Mouse (Mus musculus) activated CD4-positive, CD25-positive, alpha-beta regulatory T cell (primary cell): Measurements from ENCODE around the gene Oosp3. TPM values are rescaled to one million over a fixed set of nuclear protein-coding genes. Genes with fewer than 3 reads are reported as not detected.

Source experiments
- polyA plus RNA-seq, 2 experiments: library from polyadenylated mRNA; unstranded; fragments of 100-300 nt; shearing (Covaris generic); gene quantifications; one replicate each; pipeline ENCODE4 v1.2.1; 2017

Oosp3 gene
- polyA plus RNA-seq = under 1 TPM in 1 of 2 experiments, not detected in 1; 0.44 TPM

GRCm38 (mm10) chr19:11696755-11697154, at the start of gene Oosp3:
Gene Oosp3 (plus strand): TSS chr19:11697055.

DNA sequence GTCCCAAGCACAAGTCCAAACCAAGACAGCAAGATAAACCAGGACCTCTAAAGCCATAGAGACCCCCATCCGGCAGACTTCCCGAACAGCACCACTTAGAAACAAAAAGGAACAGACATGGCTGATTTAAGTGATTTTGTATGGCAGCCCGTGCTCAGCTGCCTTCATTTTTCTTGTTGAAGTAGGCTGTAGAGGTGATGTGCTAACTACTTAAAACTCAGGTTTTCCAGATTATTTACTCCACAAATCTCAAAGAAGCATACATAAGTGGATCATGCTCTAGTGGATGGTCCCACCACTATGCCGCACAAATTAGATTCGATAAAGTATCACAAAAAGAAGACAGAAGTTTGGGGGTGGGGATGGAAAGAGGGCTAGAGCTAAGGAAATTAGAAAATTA, 36.4 kb upstream of the Oosp3 start, which contains the start of gene Oosp2:
Gene Oosp2, minus strand, starts transcription at position 101 of the 400 bp plus-strand sequence.

DNA sequence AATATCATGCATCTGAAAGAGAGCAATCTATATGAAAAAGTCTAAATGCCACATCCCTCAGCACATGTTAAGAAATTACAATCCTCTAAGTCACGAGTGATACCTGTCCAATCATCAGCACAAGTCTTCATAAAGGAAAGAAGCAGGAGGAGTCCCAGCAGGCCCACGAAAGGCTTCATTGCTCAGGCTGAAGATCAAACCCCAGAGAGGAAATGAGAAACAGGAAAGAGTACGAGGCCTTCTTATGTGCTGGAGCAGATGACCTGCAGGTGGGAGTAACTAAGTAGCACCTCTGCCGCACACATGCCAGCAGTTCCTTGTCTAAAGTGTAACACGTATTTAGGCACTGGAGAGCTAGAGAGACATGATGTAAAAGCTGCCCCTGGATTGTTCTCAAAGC, 6.0 kb upstream of the Oosp3 start, which contains the start of gene Oosp1:
Gene Oosp1, minus strand, starts transcription at position 312 of the 400 bp plus-strand sequence.

DNA sequence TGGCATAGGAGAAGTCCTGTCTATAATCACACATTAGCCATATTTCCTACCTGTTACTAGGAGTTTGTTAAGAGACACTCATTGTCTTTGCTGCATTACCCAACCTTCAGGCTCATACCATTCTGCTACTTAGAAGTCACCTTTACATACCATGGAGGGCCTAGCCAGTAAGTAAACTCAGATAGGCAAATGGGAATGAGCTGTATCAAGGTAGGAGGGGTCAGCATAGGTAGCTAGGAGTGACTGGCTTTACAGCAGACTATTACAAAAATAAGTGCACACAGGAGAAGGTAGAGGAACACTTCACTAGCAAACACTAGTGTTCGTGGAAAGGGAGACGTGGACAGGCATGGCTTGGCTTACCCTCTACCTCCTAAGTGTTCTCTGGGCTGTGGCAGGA, 50.4 kb downstream of the Oosp3 start, which contains the start of gene Gif:
Gene Gif, plus strand, starts transcription at position 257 of the 400 bp plus-strand sequence.

Other genes with a start within 250 kb of the Oosp3 start
- 1 to 10 TPM; 9.0 to 9.1 TPM for gene Ms4a6c, start 227.7 kb upstream of the Oosp3 start, polyA plus RNA-seq
- 100 to 1,000 TPM; 283 to 529 TPM for gene Gm8369, start 211.1 kb upstream of the Oosp3 start, polyA plus RNA-seq
- 100 to 1,000 TPM; 907 to 938 TPM for gene Ms4a6b, start 180.5 kb upstream of the Oosp3 start, polyA plus RNA-seq
- gene Ms4a4d, start 160.3 kb upstream of the Oosp3 start, polyA plus RNA-seq = 1 to 10 TPM; 1.5 to 2.8 TPM
- 10 to 100 TPM in 1 of 2 experiments, 1 to 10 TPM in 1; 9.3 to 10.1 TPM for gene Ms4a6d, start 92.2 kb upstream of the Oosp3 start, polyA plus RNA-seq
- under 1 TPM in 1 of 2 experiments, not detected in 1; 0.47 TPM for gene Ms4a2, start 73.3 kb upstream of the Oosp3 start, polyA plus RNA-seq
- not detected for gene Ms4a3, start 56.2 kb upstream of the Oosp3 start, polyA plus RNA-seq
- gene Oosp2, start 36.5 kb upstream of the Oosp3 start, polyA plus RNA-seq = not detected
- gene Oosp1, start 5.9 kb upstream of the Oosp3 start, polyA plus RNA-seq = under 1 TPM in 1 of 2 experiments, not detected in 1; 0.26 TPM
- not detected for gene Gif, start 50.5 kb downstream of the Oosp3 start, polyA plus RNA-seq
- gene Mrpl16, start 73.3 kb downstream of the Oosp3 start, polyA plus RNA-seq = 10 to 100 TPM; 45.1 to 47.2 TPM
- gene Stx3, start 122.3 kb downstream of the Oosp3 start, polyA plus RNA-seq = 1 to 10 TPM; 2.4 to 2.6 TPM
- under 1 TPM in 1 of 2 experiments, not detected in 1; 0.58 TPM for gene Olfr1417, start 142.2 kb downstream of the Oosp3 start, polyA plus RNA-seq
- gene Olfr1418, start 164.0 kb downstream of the Oosp3 start, polyA plus RNA-seq = not detected
- not detected for gene Olfr1419, start 178.1 kb downstream of the Oosp3 start, polyA plus RNA-seq
- gene Olfr1420, start 189.5 kb downstream of the Oosp3 start, polyA plus RNA-seq = not detected
- 10 to 100 TPM; 18.3 to 20.1 TPM for gene Patl1, start 215.3 kb downstream of the Oosp3 start, polyA plus RNA-seq